Mouse (Mus musculus) heart, postnatal 10 days (tissue): Measurements from ENCODE around the gene Fcrl5. TPM values are rescaled to one million over a fixed set of nuclear protein-coding genes. Genes with fewer than 3 reads are reported as not detected.

Experiments used
- DNase-seq, 2 experiments: peaks; one replicate each; pipeline ENCODE4 v3.0.0; 2021
- intact Hi-C: fragments of 180-260 bp; cut with DNase I; formaldehyde crosslinking; loops from one replicate; pipeline ENCODE4 v1.15.1; 2025
- total RNA-seq, 2 experiments: library from RNA; stranded (reverse); gene quantifications; 2 replicates each; pipeline ENCODE4 v1.2.3; 2021

The Fcrl5 gene
- total RNA-seq, 2 experiments from 2014 or later: not detected

DNA sequence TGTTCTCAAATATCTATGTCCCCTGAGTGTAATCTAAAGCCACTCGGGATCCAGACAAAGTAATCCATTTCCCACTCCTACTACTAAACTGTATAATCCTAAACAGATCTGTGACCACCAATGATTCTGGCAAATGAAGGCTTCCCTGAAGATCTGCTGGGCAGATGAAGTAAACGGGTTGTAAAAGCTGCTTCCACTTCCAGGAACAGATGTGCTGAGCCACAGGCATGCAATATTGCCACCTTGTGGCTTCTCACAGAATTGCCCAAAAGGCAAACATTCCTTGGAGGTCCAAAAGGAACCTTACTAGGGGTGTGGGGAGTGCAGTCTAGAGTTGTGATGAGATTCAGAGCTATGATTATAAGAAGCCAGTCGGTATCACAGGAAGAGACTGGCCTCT, 63.5 kb downstream of the Fcrl5 start:
- intact Hi-C loops: loop anchor here (1.0 kb wide), 2 partner anchors 88 to 176 kb away; no protein-coding TSS in a partner anchor
- DNase-seq: peak; percentile 79 to 87

DNA sequence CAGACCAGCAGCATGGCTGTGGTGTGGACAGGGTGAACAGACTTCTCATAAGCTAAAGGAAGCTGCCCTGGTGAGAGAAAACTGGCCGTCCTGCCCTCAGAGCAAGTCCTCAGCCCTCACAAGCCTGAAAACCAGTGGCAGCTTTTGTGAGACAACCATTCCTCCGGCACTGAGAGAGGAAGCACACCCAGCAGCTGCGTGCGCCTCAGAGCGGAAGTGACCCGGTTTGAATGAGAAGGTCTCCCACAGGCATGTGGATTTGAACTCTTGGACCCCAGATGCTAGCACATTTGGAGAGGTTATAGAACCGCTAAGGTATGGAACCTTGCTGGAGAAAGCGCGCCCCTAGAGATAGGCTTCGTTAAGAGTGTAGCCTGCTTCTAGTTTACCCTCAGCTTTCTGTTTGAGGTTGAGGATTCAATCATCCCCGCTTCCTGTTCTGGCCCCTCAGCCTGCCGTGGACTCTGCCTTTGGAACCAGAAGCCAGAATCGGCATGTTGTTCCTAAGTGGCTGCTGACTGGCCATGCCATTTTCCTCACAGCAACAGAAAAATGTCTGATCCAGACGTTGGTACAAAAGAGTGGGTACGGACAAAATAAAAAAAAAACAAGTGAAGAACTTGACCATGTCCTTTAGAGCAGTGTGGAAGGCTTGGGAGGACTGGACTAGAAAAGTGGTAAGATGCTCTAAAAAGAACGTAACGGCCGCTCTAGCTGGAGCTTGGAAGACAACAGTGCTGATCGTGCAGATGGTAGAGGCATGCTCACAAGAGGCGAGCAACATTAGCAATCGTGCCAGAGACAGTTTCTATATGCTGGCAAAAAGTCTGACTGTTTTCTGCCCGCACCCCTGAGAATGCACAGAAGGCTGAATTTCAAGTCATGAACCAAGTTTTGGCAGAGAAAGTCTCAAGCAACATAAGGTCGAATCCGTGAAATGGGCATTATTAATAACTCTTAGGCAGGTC, 64.8 kb downstream of the Fcrl5 start:
- intact Hi-C loops: loop anchor here (1.0 to 5.0 kb wide), 2 partner anchors 257 to 408 kb away; no protein-coding TSS in a partner anchor
- DNase-seq: peak; percentile 16 to 21

- DNase-seq: no peak
- intact Hi-C loops: loop anchor here (5.0 kb wide), 1 partner anchor 409 kb away; no protein-coding TSS in a partner anchor
Observed at GRCm38 (mm10) chr3:87501151-87501550, 65.6 kb downstream of the Fcrl5 start.

DNA sequence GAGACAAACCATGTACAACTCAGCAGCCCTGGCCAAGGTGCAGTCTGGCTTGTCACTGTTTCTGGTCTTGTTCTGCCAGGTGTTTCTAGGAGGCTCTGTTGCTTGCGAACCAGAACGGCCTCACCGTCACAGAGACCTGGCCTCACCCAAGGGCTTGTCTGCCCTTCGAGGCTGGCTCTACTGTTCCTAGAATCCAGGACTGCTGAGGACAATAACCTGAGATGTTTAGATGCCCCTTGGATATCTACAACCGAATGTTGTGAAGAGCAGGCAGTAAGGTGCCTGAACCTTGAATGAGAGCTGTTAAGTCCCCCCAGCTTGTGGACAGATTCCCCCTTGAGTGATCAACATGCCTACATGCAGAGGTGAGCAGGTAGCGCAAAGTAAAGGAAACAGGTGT, 67.2 kb downstream of the Fcrl5 start:
- no peak for DNase-seq
- intact Hi-C loops: loop anchor here (5.0 kb wide), 1 partner anchor 410 kb away; no protein-coding TSS in a partner anchor

GRCm38 (mm10) chr3:87504330-87504729, 68.8 kb downstream of the Fcrl5 start:
- peak; percentile 43 to 71 for DNase-seq
- intact Hi-C loops: loop anchor here (1.0 to 5.0 kb wide), 3 partner anchors 260 to 472 kb away; no protein-coding TSS in a partner anchor

DNA sequence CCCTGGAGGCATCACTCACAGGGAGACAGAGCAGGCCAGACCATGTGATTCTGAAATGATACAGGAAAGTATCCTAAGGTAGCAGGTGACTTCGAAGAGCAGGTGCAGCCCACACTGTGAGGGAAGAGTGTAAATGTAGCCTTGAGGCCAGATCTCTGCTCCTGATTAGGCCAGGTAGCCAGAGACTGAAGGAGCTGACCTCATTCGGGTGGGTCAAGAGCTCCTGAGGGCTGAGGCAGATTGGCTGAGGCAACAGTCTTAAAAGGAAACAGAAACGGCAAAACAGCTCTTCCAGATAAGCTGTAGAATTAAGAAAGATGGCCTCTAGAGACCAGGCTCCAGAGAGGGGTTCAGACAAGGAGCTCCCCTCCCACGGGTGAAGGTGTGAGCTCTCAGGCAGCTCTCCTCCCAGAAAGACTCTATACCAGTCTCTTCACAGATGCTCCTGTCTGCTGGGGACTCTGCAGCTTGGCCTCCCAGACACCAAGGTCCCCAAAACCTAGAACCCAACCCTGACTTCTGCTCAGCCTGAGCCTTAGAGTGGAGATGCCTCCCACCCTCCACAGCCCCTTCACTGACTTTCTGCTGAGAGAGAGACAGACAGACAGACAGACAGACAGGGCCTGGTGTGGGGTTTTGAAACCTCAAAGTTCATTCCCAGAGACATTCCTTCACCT, 69.3 kb downstream of the Fcrl5 start:
- intact Hi-C loops: loop anchor here (1.0 to 5.0 kb wide), 3 partner anchors 261 to 472 kb away; no protein-coding TSS in a partner anchor
- DNase-seq: no peak

- intact Hi-C loops: no loop called here
- DNase-seq: no peak
Observed at GRCm38 (mm10) chr3:87506456-87507416, 71.2 kb downstream of the Fcrl5 start.

- DNase-seq: peak; percentile 89 to 95
- intact Hi-C loops: loop anchor here (1.0 to 2.0 kb wide), 3 partner anchors 16 to 260 kb away; partner anchors contain the start of gene Etv3
Observed at GRCm38 (mm10) chr3:87508205-87508901, 72.8 kb downstream of the Fcrl5 start.

DNA sequence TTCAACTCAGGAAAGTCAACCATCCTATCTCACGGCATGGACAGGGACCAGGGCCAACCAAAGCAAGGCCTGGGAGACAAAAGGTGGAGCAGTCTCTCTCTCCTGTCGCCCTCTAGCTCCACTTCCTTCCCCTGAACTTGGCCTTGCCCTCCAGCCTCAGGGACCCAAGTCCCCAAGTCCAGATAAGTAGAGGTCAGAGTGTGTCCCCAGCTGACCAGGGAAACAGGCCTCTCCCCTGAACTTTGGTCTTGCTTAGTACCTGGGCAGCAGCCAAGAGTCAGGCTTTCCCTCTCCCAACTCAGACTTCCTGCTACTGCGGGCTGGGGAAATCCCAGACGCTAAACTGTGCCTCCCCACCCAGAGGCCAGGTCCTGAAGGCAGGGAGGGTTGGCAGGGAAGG, 73.5 kb downstream of the Fcrl5 start:
- intact Hi-C loops: loop anchor here (2.0 kb wide), 2 partner anchors 16 to 260 kb away; partner anchors contain the start of gene Etv3

GRCm38 (mm10) chr3:87510832-87511231, 75.3 kb downstream of the Fcrl5 start:
- intact Hi-C loops: no loop called here
- DNase-seq: no peak

More for the DNA sequence above, 73.5 kb downstream of the Fcrl5 start:
- peak; percentile 65 for DNase-seq

- intact Hi-C loops: no loop called here
- no peak for DNase-seq
Observed at GRCm38 (mm10) chr3:87511971-87512765, 76.6 kb downstream of the Fcrl5 start.

- peak; percentile 36 to 55 for DNase-seq
- intact Hi-C loops: no loop called here
Observed at GRCm38 (mm10) chr3:87515567-87516081, 80.1 kb downstream of the Fcrl5 start.

DNA sequence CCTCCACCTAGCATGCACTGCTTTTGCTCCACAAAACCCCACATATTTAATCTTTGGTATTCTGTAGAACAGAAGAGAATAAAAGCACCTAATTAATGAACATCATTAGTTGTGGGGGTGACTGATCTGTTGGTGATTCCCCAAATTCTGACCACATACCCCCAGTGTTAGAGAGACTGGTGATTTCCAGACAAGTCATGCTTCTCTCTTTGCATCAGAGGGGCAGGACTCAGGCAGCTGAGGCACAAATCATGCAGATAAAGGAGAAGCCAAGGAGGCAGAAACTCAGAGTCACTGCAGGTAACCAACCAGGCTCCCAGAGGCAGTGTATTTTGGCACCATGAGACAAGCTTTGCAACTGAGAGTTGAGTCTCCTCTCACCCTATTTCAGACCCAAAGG, 82.9 kb downstream of the Fcrl5 start:
- intact Hi-C loops: no loop called here
- no peak for DNase-seq

DNA sequence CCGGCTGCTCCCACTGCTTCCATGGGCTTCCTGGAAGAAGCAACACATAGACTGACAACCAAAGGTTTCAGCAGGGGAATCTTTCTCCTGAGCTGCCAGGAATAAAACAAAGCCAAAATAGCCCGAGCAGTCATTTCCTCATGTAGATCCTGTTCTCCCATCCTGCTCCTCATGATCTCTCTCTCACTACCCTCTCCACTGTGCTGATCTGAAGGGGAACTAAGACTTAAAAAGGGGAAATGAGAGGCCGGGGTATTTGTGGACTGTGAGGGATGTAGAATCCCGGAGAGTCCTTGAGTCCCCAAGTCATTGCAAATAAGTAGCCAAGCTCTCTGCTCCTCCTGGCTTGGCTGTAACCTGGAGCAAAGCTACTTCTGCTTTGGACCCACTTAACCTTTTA, 85.6 kb downstream of the Fcrl5 start:
- intact Hi-C loops: no loop called here
- DNase-seq: no peak

DNA sequence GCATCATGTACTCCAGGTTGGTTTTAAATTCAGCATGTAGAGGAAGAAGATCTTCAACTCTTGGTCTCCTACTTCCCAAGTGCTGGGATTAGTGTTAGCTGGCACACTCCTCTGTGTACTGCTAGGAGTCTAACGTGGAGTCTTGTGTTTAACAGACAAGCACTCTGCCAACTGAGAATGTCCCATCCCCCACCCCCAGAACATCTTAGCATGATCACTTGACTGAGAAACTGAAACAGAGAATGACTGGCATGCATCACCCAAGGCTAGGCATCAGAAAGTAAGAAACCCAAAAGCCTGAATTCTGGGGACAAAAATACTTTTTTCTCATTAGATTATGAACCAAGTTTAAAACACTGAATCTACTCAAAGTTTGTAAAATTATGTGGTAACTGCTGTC, 86.3 kb downstream of the Fcrl5 start:
- intact Hi-C loops: no loop called here
- DNase-seq: no peak

- intact Hi-C loops: loop anchor here (2.0 kb wide), 1 partner anchor 15 kb away; no protein-coding TSS in a partner anchor
- no peak for DNase-seq
Observed at GRCm38 (mm10) chr3:87523701-87524100, 88.1 kb downstream of the Fcrl5 start.

DNA sequence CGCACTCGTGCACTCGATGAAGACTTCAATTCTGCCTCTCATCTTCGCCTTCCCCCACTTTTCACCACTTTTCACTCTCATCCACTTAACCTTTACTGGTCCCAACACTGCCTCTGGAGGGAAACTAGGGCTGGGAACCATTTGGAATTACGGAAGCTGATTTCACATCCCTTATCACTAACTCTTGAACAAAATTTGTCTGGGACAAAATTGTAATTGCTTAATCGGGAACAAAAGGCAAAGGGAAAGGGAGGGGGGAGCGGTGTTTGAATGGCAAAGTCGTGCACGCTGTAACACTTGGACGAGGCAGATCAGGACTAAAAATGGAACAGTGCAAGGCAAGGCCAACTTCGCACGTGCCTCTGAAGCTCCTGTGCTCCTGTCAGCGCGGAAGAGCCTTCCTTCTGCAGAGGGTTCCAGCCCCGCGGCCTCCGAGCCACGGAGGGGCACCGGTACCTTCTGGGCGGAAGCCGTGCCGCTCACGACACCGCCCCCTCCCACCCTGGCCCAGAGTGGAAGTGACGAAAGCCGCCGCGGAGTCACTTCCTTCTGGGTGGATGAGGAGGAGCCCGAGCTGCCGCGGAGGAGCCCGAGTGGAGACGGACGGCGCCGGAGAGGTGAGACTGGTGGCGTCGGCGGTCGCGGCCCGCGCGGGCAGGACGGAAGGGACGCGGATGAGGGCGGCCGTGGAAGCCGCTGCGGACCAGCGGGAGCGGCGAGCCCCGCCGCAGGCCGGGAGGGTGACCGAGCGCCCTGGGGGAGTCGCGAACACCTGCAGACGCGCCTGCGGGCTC, 89.7 kb downstream of the Fcrl5 start, which contains the start of gene Etv3:
Etv3 (plus strand) TSS at position 365 of the 794 bp plus-strand sequence.
- DNase-seq: peak; percentile 92 to 93
- intact Hi-C loops: loop anchor here (2.0 to 5.0 kb wide), 2 partner anchors 16 to 92 kb away; partner anchors contain the start of gene Arhgef11
